Mouse (Mus musculus) monocyte, adult 5-6 weeks (primary cell): ENCODE measurements around the gene Chil4. TPM values are rescaled to one million over a fixed set of nuclear protein-coding genes. Genes with fewer than 3 reads are reported as not detected.
A peak's percentile ranks its signal among the peaks of the same experiment; 100 is the strongest.
"Not testable (repeated sequence)": the region's sequence is repeated elsewhere in the genome, so short reads cannot be mapped to it uniquely, and the experiment has no call there.

ENCODE experiments used
- ATAC-seq: fragments of 153-309, 156-312 bp; replicated peaks from 2 replicates; pipeline ENCODE4 v1.8.0; 2017; ENCODE audit warnings: mild to moderate bottlenecking; ENCODE audit not compliant: low TSS enrichment, insufficient number of reproducible peaks, severe bottlenecking, poor library complexity, low FRiP score
- total RNA-seq: library from RNA; stranded (forward); fragments of 200-1000, 200-491, 200-594 nt; gene quantifications from 3 replicates; pipeline ENCODE4 v1.2.3, GENCODE M21; 2017

The Chil4 gene
- total RNA-seq, result not detected in 3 replicates

- ATAC-seq, result no peak
Measured at GRCm38 (mm10) chr3:106219407-106219806, at the start of gene Chil4. Chil4 (minus strand) TSS chr3:106219507.

GRCm38 (mm10) chr3:106265854-106266253 lies 46.5 kb upstream of the Chil4 start:
- no peak for ATAC-seq

- ATAC-seq, result no peak
Measured at GRCm38 (mm10) chr3:106264854-106265253, 45.5 kb upstream of the Chil4 start.

GRCm38 (mm10) chr3:106257076-106257475 lies 37.8 kb upstream of the Chil4 start:
- not testable (repeated sequence) for ATAC-seq

GRCm38 (mm10) chr3:106252719-106253118 lies 33.4 kb upstream of the Chil4 start:
- no peak for ATAC-seq

GRCm38 (mm10) chr3:106250763-106251399 lies 31.6 kb upstream of the Chil4 start:
- ATAC-seq, result not testable (repeated sequence)

- ATAC-seq, result not testable (repeated sequence)
Measured at GRCm38 (mm10) chr3:106247369-106247768, 28.1 kb upstream of the Chil4 start.

GRCm38 (mm10) chr3:106240210-106240609 lies 20.9 kb upstream of the Chil4 start:
- ATAC-seq, result not testable (repeated sequence)

GRCm38 (mm10) chr3:106239196-106239791 lies 20.0 kb upstream of the Chil4 start:
- ATAC-seq, result no peak

GRCm38 (mm10) chr3:106223391-106223790 lies 4.1 kb upstream of the Chil4 start:
- ATAC-seq, result not testable (repeated sequence)

- peak; percentile 61; the same call in 1 of the 2 replicates for ATAC-seq
Measured at GRCm38 (mm10) chr3:106221625-106222265, 2.4 kb upstream of the Chil4 start.

GRCm38 (mm10) chr3:106218284-106218954 lies 888 bp downstream of the Chil4 start:
- ATAC-seq, result not testable (repeated sequence)

- ATAC-seq, result not testable (repeated sequence)
Measured at GRCm38 (mm10) chr3:106198030-106198429, 21.3 kb downstream of the Chil4 start.

- not testable (repeated sequence) for ATAC-seq
Measured at GRCm38 (mm10) chr3:106197246-106197645, 22.1 kb downstream of the Chil4 start.

GRCm38 (mm10) chr3:106196276-106196675 lies 23.0 kb downstream of the Chil4 start:
- ATAC-seq, result no peak

- no peak for ATAC-seq
Measured at GRCm38 (mm10) chr3:106195486-106195885, 23.8 kb downstream of the Chil4 start.

GRCm38 (mm10) chr3:106187991-106188390 lies 31.3 kb downstream of the Chil4 start:
- ATAC-seq, result no peak

GRCm38 (mm10) chr3:106177509-106178189 lies 41.7 kb downstream of the Chil4 start:
- ATAC-seq, result no peak

GRCm38 (mm10) chr3:106174971-106175370 lies 44.3 kb downstream of the Chil4 start:
- not testable (repeated sequence) for ATAC-seq
